Mouse (Mus musculus): ENCODE results near the gene Dph2.
A peak's percentile ranks its signal among the peaks of the same experiment; 100 is the strongest.

Gene Dph2

GRCm38 (mm10) chr4:117891738-117892161 lies at the start of gene Dph2:
TSS of gene Dph2 (minus strand) at chr4:117892032.
- peak; percentile 94 for DNase-seq

DNA sequence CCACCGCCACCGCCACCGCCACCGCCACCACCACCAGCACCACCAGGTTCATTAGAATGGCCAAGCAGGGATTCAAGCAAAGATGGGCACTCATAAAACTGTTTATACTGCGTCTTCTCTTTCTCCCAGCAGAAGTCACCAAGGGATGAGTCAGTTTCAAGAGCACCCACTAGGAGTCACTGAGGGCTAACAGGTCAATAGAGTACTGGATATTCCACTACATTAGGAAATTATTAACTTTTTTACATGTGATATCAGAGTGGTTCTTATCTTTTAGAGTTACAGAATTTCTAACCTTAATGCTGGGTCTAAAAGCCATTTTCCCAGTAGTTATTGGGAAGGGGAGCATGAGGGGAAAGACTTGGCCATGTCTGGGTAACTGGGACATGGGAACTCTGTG lies 45.1 kb upstream of the Dph2 start:
- DNase-seq, result no peak

DNA sequence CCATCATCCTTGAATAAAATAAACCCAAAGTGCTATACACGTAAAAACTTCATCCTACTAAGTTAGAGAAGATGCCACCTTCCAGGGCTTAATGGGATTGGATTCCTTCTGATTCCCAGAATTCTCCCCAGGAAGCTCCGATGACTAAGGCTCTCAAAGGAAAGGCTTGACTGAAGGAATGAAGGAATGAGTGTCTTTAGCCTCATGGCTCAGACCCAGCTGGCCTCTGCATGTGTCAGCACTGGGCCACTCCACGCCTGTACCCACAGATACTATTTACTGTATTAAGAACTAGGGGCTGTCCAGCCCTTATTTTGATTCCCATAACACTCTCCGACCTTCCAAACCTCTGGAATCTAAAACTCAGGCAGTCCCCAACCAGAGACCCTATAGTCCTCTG lies 42.2 kb upstream of the Dph2 start:
- DNase-seq, result no peak

DNA sequence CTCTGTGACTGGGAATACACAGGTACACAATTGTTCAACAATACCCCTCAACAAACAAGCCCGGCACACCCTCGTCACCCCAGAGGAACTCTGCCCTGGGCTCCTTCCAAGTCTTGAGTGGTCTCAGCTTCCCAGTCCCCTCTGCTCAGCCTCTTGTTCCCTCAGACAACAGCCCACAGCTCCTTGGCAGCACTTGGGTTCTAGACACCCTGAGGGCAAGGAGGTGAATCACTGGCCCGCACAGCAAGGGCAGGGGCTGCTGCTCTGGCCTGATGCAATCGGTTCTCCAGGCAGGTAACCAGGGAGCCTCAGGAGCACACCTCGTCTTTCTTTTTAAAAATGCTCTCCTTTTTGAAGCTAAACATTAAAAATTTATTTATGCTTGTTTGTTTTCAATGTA lies 41.4 kb upstream of the Dph2 start:
- no peak for DNase-seq

DNA sequence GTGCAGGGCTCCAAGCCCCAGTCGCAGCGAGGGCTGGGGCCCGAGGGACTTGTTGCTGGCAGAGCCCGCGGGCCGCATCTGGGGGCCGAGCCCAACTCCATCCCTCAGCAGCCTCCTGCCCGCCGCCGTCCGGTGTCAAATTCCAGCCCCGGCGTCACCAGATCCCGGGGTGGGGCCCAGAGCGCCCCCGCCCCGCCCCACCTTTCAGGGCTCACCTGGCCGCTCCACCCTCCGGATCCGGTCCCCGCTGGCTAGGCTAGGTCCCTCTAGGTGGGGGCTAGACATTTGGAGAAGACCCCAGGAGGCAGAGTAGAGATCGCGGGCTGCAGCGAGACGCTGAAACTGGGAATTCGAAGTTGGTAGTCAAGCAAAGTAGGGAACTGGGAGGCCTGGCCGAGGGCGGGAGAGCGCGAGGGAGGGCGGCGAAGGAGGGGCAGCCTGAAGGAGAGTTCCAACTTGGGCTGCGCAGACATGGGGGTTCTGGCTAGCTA lies 37.6 kb upstream of the Dph2 start, which contains the start of gene Artn:
Gene Artn, minus strand, starts transcription at position 373 of the 491 bp plus-strand sequence.
- peak; percentile 76 for DNase-seq

- DNase-seq, result peak; percentile 75
Observed at GRCm38 (mm10) chr4:117928699-117929241, 36.9 kb upstream of the Dph2 start.

- DNase-seq, result peak; percentile 88
Observed at GRCm38 (mm10) chr4:117928234-117928633, 36.4 kb upstream of the Dph2 start.

GRCm38 (mm10) chr4:117926545-117927482 lies 35.0 kb upstream of the Dph2 start:
- DNase-seq, result peak; percentile 78

GRCm38 (mm10) chr4:117924916-117925315 lies 33.1 kb upstream of the Dph2 start:
- no peak for DNase-seq

DNA sequence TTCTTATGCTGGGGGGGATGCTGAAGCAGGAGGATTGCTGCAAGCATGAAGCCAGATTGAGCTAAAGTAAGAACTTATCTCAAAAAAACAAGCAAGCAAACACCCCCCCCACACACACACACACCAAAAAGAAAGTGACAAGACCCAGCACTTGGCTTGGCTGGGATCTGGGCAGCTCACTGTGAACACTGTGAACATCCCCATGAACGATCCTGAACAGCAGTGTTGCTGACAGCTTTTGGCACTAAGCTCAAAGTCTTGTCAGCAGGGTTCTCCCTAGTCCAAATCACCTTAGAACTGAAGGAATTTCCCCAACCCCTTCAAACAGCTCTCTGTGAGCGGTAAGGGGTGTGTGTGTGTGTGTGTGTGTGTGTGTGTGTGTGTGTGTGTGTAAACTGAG lies 31.6 kb upstream of the Dph2 start:
- no peak for DNase-seq

- DNase-seq, result no peak
Observed at GRCm38 (mm10) chr4:117921358-117921757, 29.5 kb upstream of the Dph2 start.

GRCm38 (mm10) chr4:117918762-117919161 lies 26.9 kb upstream of the Dph2 start:
- DNase-seq, result no peak

- DNase-seq, result no peak
Observed at GRCm38 (mm10) chr4:117918261-117918660, 26.4 kb upstream of the Dph2 start.

DNA sequence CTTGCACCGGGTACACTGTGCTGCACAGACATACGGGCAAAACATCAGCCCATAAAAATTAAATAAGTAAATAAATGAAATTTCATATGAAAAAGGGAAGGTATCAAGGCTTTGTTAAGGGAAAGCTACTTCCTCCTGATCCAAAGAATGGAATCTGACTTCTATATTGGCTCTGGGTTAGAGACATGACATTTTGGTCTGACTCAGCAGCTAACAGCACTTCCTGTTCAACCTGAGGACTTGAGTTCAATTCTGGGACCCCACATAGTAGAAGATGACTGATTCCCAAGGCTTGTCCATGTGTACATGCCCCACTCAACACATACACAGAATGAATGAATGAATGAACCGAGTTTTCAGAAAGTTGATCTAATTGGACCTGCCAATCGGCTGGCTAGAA lies 26.0 kb upstream of the Dph2 start:
- no peak for DNase-seq

- DNase-seq, result no peak
Observed at GRCm38 (mm10) chr4:117917402-117917801, 25.6 kb upstream of the Dph2 start.

GRCm38 (mm10) chr4:117916386-117916785 lies 24.6 kb upstream of the Dph2 start:
- DNase-seq, result no peak

DNA sequence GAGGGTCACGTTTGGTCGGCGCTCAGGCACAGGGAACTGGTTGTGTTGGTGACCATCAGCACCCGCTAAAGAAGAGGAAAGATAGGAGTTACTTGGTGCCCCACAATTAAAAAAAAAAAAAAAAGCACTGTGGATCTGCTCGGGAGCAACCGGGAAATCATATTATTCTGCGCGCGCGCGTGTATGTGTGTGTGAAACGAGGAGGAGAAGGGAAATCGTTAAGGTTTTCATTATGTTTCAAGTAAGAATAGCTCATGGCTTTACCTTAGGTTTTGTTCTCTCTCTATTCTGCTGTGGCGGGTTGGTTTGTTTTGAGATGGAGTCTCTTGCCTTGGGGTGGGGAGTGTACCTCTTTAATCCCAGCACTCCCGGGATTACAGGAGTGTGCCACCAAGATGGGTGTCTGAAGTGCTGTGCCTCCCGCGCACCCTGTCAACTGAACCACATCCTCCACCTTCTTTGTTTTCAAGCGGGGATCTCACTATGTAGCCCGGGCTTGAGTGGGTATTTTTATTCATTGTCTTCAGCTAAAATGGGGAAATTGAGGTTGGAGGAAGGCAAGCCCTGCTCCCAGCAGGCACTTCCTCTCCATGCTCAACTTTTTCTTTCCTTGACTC lies 23.8 kb upstream of the Dph2 start:
- DNase-seq, result no peak

GRCm38 (mm10) chr4:117914591-117915442 lies 23.0 kb upstream of the Dph2 start, which contains the start of gene Ipo13:
TSS of gene Ipo13 (minus strand) at chr4:117914999.
- peak; percentile 96 for DNase-seq

DNA sequence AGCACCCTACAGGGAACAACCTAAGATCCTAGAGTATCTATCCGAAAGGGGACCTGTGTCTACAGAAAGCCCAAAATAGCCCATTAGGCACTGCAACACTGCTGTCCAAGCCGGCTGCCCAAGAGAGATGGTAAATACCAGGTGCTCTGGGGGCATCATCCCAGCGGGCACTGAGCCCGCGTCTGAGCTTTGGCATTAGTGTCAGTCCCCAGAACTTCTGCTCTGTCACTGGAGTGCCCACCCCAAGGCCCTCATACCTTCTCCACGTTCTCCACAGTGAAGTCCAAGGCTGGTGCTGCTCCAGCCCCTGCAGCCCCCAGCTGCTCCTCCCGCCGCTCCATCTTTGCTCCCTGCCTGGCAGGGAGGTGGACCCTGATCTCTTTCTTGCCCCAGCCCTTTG lies 22.2 kb upstream of the Dph2 start:
- DNase-seq, result no peak

DNA sequence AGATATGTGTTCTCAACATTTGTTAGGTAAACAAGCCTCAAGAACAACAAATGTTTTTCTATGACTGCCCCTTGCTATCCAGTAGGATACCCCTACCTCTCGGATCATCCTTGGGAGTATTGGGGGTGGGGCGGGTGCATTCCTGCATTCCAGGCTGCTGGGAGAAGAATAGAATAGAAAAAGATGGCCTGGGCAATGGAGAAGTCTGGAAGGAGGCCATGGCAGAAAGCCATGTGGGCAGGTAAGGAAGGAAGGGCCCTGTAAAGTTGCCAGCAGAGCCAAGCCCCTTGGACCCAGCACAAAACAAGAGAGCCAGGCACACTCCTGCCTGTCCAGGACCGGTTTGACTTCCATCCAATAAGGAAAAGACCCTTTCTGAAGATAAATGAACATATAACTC lies 21.6 kb upstream of the Dph2 start:
- DNase-seq, result no peak

GRCm38 (mm10) chr4:117912685-117913273 lies 20.9 kb upstream of the Dph2 start:
- no peak for DNase-seq

GRCm38 (mm10) chr4:117912131-117912561 lies 20.3 kb upstream of the Dph2 start:
- no peak for DNase-seq
